Mouse (Mus musculus): ENCODE measurements around the gene Ntng1. TPM values are rescaled to one million over a fixed set of nuclear protein-coding genes. Genes with fewer than 3 reads are reported as not detected.

The Ntng1 gene
- total RNA-seq, 2 experiments from 2014 or later = 35.8 to 39.8 TPM

DNA sequence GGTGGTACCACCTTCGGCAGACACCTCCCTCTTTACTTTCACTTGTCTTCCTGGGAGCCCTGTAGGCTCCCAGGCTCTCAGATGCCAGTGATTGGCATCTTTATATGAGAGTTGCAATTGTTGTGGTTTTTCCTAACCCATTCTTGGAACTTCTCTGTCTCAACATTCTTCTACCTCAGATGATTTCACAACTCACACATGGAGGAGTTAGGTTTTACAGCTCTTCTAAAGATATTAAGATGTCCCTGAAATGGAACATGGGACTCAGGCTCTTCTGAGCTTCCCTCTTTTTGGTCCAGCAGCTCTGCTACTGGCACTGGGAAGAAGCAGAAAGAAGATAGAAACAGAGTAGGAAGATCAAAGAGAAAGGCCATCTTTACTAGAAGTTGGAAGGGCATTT is 200.9 kb downstream of the Ntng1 start:
- no peak overlapping the region for H3K4me3 ChIP-seq
- DNase-seq (ENCODE audit: low spot score in 2 of 2) = no peak
- no peak for TF ChIP-seq CTCF (conservative IDR thresholded peaks at IDR 0.05)

DNA sequence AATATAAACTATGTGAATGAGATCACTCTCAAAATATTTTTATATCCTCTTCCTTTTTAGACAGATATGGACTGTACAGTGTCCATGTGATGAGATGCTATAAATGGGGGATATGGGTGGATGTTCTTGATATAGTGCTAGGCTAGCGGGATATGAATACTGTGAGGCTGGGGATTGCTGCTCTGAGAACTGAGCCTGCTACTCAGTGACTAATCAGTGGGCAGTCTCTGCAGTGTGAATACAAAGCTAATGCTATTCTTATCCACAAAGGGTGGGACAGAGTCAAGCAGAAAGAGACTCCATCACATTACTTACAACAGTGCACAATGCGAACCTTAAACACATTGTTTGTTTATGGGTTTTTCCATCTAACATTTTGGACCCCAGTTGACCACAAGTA is 206.2 kb downstream of the Ntng1 start:
- no peak for DNase-seq (ENCODE audit: low spot score in 2 of 2)
- H3K4me3 ChIP-seq = no peak overlapping the region
- TF ChIP-seq CTCF (conservative IDR thresholded peaks at IDR 0.05) = no peak
- peak overlapping the region; percentile 9; the same call in 1 of the 2 replicates for H3K27ac ChIP-seq

More for the DNA sequence above, 200.9 kb downstream of the Ntng1 start:
- H3K27ac ChIP-seq = no peak overlapping the region

DNA sequence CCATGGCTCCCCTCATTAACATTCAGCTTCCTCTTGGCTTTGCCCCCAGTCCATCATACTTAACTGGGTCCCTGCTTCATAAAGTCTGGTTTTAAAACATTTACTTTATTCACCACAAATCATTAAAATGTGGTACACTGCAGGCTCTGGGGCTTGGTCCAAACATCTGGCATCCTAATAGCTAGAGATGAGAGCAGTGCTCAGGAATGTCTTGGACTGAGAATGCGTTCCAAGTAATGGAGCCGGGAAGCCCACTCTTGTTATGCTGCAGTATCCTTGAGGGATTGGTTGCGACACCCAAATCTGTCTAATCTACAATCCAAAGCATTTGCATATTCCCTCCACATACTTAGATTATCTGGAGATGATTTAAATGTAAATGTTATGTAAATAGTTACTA is 207.5 kb downstream of the Ntng1 start:
- Histone ChIP-seq H3K4me3 (no peak overlapping the region), H3K27ac (peak overlapping the region; percentile 18; the same call in 1 of the 2 replicates)
- no peak for TF ChIP-seq CTCF (conservative IDR thresholded peaks at IDR 0.05)
- DNase-seq (ENCODE audit: low spot score in 2 of 2) = no peak

DNA sequence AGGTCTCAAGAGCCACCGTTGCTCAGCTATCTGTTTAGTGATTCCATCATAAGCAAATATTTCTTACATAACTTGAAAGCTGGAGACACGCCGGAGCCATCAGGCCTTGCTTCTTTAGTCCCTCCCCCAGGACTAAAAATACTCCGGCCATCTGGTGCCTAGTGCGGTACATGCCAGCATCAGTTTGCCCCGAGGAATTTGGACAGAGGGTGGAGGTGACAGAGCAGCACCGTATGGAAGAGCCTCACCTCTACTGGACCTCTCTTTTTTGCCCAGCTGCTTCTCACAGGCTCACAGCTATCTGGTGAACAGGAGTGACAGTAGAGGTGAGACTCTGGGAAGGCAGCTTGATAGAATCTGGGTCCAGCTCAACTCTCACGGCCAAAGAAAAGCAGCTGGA is 211.6 kb downstream of the Ntng1 start:
- no peak for TF ChIP-seq CTCF (conservative IDR thresholded peaks at IDR 0.05)
- peak overlapping the region; percentile 72 for H3K27ac ChIP-seq
- no peak overlapping the region for H3K4me3 ChIP-seq
- peak; percentile 48 to 59 for DNase-seq (ENCODE audit: low spot score in 2 of 2)

DNA sequence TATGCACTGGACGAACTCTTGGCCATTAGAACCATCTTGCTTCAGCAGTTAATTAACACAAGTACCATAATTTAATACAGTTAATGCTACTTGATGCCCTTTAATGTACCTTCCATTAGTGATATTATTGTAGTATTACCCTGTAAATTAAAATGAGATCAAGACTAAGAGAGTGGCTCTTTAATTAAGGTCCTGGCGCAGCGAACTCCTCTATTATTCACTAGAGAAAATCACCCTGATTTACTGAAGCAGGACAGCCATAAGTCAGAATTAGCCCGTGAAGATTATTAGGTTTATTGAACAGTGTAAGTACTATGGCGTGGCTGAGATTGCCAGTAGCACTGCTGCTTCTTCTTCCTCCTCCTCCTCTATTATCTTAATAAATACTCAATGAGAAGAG is 212.8 kb downstream of the Ntng1 start:
- Histone ChIP-seq H3K4me3 (no peak overlapping the region), H3K27ac (peak overlapping the region; percentile 72; the same call in 1 of the 2 replicates)
- TF ChIP-seq CTCF (conservative IDR thresholded peaks at IDR 0.05) = no peak
- DNase-seq (ENCODE audit: low spot score in 2 of 2) = no peak

- DNase-seq (ENCODE audit: low spot score in 2 of 2) = no peak
- TF ChIP-seq CTCF (conservative IDR thresholded peaks at IDR 0.05) = no peak
- H3K4me3 ChIP-seq = no peak overlapping the region
- peak overlapping the region; percentile 81 for H3K27ac ChIP-seq
These were observed 220.0 kb downstream of the Ntng1 start for GRCm38 (mm10) chr3:109923788-109924187.

DNA sequence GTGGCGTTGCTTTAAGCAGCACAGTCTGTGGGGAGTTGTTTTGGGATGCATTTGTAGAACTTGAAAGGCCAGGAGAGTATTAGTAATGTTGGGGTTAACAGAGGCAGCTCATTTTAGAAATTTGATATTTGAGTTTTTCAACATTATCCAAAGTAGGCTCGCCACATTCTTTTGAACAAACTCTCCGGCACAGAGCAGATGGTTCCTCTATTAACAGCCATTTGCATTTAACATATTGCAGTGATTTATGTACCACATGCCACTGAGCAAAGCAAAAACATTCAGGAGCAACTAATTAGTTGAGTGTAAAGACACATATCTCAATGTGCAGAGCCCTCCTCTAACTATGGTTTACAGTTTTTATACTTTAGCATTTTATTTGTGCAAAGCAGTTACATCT is 224.8 kb downstream of the Ntng1 start:
- no peak overlapping the region for H3K4me3 ChIP-seq
- DNase-seq (ENCODE audit: low spot score in 2 of 2) = peak; percentile 44 to 78
- H3K27ac ChIP-seq = peak overlapping the region; percentile 78
- TF ChIP-seq CTCF (conservative IDR thresholded peaks at IDR 0.05) = no peak

DNA sequence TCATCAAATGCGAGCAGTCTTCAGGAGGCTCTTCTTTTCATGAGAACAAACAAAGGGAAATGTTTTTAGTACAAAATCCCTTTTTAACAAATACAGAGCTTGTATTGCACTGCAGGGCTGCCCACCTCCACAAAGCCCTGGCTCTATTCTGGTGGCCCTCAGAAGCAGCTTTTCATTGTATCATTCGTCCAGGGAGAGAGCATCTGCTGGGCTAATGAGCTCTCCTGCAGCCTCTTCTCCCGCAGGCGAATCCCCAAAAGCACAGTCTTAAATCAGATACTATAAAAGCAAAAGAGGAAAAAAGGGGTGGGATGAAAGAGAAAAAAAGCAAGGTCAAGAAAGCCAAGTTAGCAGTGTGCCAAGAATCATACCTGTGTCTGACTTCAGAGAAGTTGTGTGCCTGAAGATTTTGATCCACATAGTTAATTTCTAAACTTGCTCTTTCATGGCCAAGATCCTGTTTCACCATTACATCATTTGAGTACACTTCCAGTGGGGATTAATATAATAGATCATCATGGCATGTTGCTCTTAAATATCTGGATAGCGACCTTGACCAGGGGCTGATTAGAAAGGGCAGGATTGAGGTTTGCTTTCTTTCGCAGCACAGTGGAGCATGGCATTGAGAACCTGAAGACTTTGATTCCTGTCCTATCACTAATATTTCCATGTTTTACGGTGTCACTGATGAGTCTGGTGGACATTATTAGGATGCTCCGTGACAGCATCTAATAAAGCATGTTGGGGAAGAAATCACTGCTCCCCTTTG is 225.7 kb downstream of the Ntng1 start:
- DNase-seq (ENCODE audit: low spot score in 2 of 2) = no peak
- no peak for TF ChIP-seq CTCF (conservative IDR thresholded peaks at IDR 0.05)
- Histone ChIP-seq H3K4me3 (no peak overlapping the region), H3K27ac (peak overlapping the region; percentile 78)

DNA sequence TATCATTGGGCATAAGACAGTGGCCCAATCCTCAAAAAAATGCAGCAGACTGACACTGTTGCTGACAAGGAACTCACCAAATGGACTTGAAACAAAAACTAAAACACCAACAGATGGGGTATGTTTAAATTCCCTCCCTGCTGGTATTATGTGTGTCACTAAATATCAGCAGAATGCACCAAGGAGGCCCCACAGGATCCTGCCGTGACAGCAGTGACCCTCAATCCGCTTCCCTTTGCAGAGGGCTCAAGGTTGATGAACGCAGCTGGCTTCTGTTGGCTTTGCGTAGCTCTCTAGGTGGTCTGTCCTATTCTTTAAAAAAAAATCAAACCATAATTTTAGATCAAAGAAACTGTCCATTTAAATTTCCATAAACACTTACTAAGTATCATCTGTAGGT is 226.7 kb downstream of the Ntng1 start:
- no peak for TF ChIP-seq CTCF (conservative IDR thresholded peaks at IDR 0.05)
- DNase-seq (ENCODE audit: low spot score in 2 of 2) = no peak
- H3K4me3 ChIP-seq = no peak overlapping the region
- peak overlapping the region; percentile 78; the same call in 1 of the 2 replicates for H3K27ac ChIP-seq

DNA sequence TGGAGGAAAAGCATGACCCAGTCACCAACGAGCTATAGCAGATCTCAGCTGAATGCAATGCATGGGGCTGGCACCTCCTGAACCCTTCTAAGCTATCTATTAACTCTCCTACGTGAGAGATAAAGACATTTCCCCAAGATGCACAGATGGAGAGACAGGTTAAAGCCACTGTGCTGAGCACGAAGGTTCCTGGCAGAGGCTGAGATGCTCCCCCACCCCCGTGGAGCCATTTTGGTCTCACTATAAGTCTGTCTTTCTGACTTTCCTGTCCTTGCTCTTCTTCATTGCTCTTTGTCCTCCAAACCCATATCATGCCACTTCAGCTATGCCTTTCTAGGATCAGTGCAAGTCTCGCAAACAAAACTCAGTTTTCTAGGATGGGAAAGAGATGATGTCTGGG is 229.6 kb downstream of the Ntng1 start:
- Histone ChIP-seq H3K4me3 (no peak overlapping the region), H3K27ac (no peak overlapping the region)
- TF ChIP-seq CTCF (conservative IDR thresholded peaks at IDR 0.05) = no peak
- DNase-seq (ENCODE audit: low spot score in 2 of 2) = no peak

DNA sequence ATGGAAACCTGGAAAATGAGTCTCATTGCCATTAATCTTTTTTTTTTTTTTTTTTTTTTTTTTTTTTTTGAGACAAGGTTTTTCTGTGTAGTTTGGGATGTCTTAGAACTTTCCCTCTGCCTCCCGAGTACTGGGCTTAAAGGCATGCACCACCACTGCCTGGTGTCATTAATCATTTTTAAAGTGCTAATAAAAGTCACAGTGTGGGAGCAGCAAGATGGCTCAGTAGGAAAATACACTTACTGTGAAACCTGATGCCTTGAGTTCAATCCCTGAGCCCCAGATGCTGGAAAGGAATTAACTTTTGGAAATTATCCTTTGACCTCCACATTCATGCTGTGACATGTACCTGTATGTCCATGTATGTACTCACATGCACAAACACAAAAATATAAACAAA is 253.2 kb downstream of the Ntng1 start:
- TF ChIP-seq CTCF (conservative IDR thresholded peaks at IDR 0.05) = no peak
- DNase-seq (ENCODE audit: low spot score in 2 of 2) = no peak
- Histone ChIP-seq H3K27ac (no peak overlapping the region), H3K4me3 (no peak overlapping the region)

DNA sequence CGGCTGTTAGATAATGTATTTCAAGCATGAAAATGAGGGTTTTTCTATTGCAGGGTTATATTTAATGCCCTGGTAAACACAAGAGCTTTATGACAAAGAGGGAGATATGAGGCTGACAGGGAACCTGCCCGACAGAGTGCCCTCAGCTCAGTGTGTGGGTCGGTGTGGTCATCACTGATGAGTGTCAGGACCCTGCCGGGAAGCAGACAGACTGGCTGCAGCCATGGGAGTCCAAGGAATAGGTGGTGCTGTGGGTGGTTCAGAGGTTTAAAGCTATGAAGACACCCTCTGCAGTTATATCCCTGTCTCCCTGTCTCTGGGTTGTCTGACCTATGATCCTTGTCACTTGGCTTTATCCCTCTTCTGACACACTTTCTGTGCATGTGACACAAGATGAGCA is 258.1 kb downstream of the Ntng1 start:
- no peak for DNase-seq (ENCODE audit: low spot score in 2 of 2)
- TF ChIP-seq CTCF (conservative IDR thresholded peaks at IDR 0.05) = no peak
- no peak overlapping the region for H3K4me3 ChIP-seq
- H3K27ac ChIP-seq = no peak overlapping the region

DNA sequence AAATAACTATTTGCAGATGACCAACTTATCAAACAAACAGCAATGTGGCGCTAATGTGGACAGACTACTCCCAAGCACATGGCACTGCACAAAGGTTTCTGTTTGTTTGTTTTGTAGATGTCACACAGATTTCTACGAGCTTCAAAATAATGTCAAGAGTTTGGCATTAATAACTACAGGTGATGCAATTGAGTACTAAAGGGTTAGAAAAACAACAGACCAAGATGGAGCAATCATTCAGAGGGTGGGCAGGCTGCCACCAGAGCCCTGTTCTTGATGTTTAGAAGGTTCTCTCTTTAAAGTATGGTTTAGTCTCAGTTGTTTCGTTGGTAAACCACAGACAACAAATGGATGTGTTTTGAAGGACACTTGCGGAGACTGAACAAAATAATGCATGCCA is 264.8 kb downstream of the Ntng1 start:
- H3K27ac ChIP-seq = no peak overlapping the region
- no peak for DNase-seq (ENCODE audit: low spot score in 2 of 2)
- no peak overlapping the region for H3K4me3 ChIP-seq
- no peak for TF ChIP-seq CTCF (conservative IDR thresholded peaks at IDR 0.05)

GRCm38 (mm10) chr3:109871986-109872385 is 271.8 kb downstream of the Ntng1 start:
- Histone ChIP-seq H3K4me3 (no peak overlapping the region), H3K27ac (no peak overlapping the region)
- no peak for TF ChIP-seq CTCF (conservative IDR thresholded peaks at IDR 0.05)
- no peak for DNase-seq (ENCODE audit: low spot score in 2 of 2)
